ENCODE assay signal across 8 mouse cellular contexts in genomic region chr1:61377070-61377469, GRCm38 (mm10).
A peak's percentile ranks its signal among the peaks of the same experiment; 100 is the strongest.
DNase-seq lines count a peak whose midpoint lies in the region; ATAC-seq lines count a peak whose summit lies in the region.

No protein-coding gene starts in this region.

- no peak overlapping the region for H3K9ac ChIP-seq in intestine, embryonic 16.5 days (ENCODE audit: low read depth, low read length)
- H3K9ac ChIP-seq in limb, embryonic 13.5 days: no peak overlapping the region
- H3K9ac ChIP-seq in midbrain, embryonic 16.5 days (ENCODE audit: low read depth, low read length): no peak overlapping the region

- 1% methylated on average over 7 of the region's 7 CpGs for WGBS in intestine, embryonic 16.5 days
- WGBS in limb, embryonic 13.5 days: 0% methylated on average over 7 of the region's 7 CpGs
- 1% methylated on average over 7 of the region's 7 CpGs for WGBS in midbrain, embryonic 16.5 days

- no peak for ATAC-seq in intestine, embryonic 16.5 days
- no peak for ATAC-seq in limb, embryonic 13.5 days (ENCODE audit: low FRiP score, low read depth)
- ATAC-seq in midbrain, embryonic 16.5 days: 0 out of 2 replicates have a peak, but pooled peaks have one; percentile 49

- H3K9me3 ChIP-seq in intestine, embryonic 16.5 days (ENCODE audit: control insufficient read depth, low read length): no peaks in the 10 kb centered on the region
- H3K9me3 ChIP-seq in limb, embryonic 13.5 days: no peaks in the 10 kb centered on the region
- H3K9me3 ChIP-seq in midbrain, embryonic 16.5 days (replicated peaks; ENCODE audit: control insufficient read depth, low read length, poor library complexity, severe bottlenecking): no peaks in the 10 kb centered on the region

- H3K4me2 ChIP-seq in intestine, embryonic 16.5 days (ENCODE audit: low read depth, low read length): peak overlapping the region; percentile 32
- H3K4me2 ChIP-seq in limb, embryonic 13.5 days (replicated peaks): peak overlapping the region; percentile 42
- 0 out of 2 replicates have a peak overlapping the region, but pooled peaks have one; percentile 23 for H3K4me2 ChIP-seq in midbrain, embryonic 16.5 days (ENCODE audit: low read length)

- no peak overlapping the region for H3K4me3 ChIP-seq in intestine, embryonic 16.5 days (ENCODE audit: low read length)
- H3K4me3 ChIP-seq in limb, embryonic 13.5 days: no peak overlapping the region
- H3K4me3 ChIP-seq in midbrain, embryonic 16.5 days (ENCODE audit: low read depth, low read length): no peak overlapping the region

- intact Hi-C loops in gastrocnemius, postnatal 36 days (cut with DNase I): loop anchor here (2.0 to 5.0 kb wide), 4 partner anchors 76 to 1325 kb away; partner anchors contain the start of gene Nrp2

- no peak overlapping the region for H3K27ac ChIP-seq in intestine, embryonic 16.5 days (ENCODE audit: low read length)
- no peak overlapping the region for H3K27ac ChIP-seq in limb, embryonic 13.5 days
- no peak overlapping the region for H3K27ac ChIP-seq in midbrain, embryonic 16.5 days (ENCODE audit: low read length)

- H3K4me1 ChIP-seq in intestine, embryonic 16.5 days (ENCODE audit: control insufficient read depth, insufficient read depth, low read length): peaks cover 16% of the 10 kb centered on the region
- H3K4me1 ChIP-seq in limb, embryonic 13.5 days: peaks cover 36% of the 10 kb centered on the region
- peaks cover 12% of the 10 kb centered on the region for H3K4me1 ChIP-seq in midbrain, embryonic 16.5 days (ENCODE audit: control insufficient read depth, insufficient read depth, low read length)

- peak; percentile 58 for DNase-seq in ovary, postnatal 36 days (ENCODE audit: low spot score)
- no peak for DNase-seq in ovary, postnatal 10 days (ENCODE audit: low spot score)
- DNase-seq in cerebellum, postnatal 36 days: peak; percentile 71 to 73
- peak; percentile 35 to 43 for DNase-seq in gastrocnemius, postnatal 36 days
- peak; percentile 44 for DNase-seq in telencephalon, adult 2 months (ENCODE audit: low read depth, low spot score)

- H3K36me3 ChIP-seq in intestine, embryonic 16.5 days (ENCODE audit: control insufficient read depth, insufficient read depth, low read length): no peaks in the 10 kb centered on the region
- H3K36me3 ChIP-seq in limb, embryonic 13.5 days: no peaks in the 10 kb centered on the region
- no peaks in the 10 kb centered on the region for H3K36me3 ChIP-seq in midbrain, embryonic 16.5 days (ENCODE audit: control insufficient read depth, insufficient read depth, low read length)

- no peaks in the 10 kb centered on the region for H3K27me3 ChIP-seq in intestine, embryonic 16.5 days (replicated peaks; ENCODE audit: control insufficient read depth, insufficient read depth, low read length)
- H3K27me3 ChIP-seq in limb, embryonic 13.5 days: peaks cover 2% of the 10 kb centered on the region; the same call in 1 of the 2 replicates
- H3K27me3 ChIP-seq in midbrain, embryonic 16.5 days (ENCODE audit: control insufficient read depth, insufficient read depth, low read depth, low read length): no peaks in the 10 kb centered on the region
